Mouse (Mus musculus): Measurements from ENCODE around the gene Sp100.

Gene Sp100

GRCm38 (mm10) chr1:85697721-85698493 lies 48.1 kb downstream of the Sp100 start:
- DNase-seq (ENCODE audit: low spot score in 2 of 2) = no peak

- no peak for DNase-seq (ENCODE audit: low spot score in 2 of 2)
These were observed 52.7 kb downstream of the Sp100 start for GRCm38 (mm10) chr1:85702531-85702930.

- DNase-seq (ENCODE audit: low spot score in 2 of 2) = peak; percentile 54 to 76
These were observed 53.7 kb downstream of the Sp100 start for GRCm38 (mm10) chr1:85703245-85704186.

- no peak for DNase-seq (ENCODE audit: low spot score in 2 of 2)
These were observed 55.8 kb downstream of the Sp100 start for GRCm38 (mm10) chr1:85705552-85705951.

GRCm38 (mm10) chr1:85706754-85707153 lies 57.0 kb downstream of the Sp100 start:
- no peak for DNase-seq (ENCODE audit: low spot score in 2 of 2)

GRCm38 (mm10) chr1:85714501-85714900 lies 64.7 kb downstream of the Sp100 start:
- no peak for DNase-seq (ENCODE audit: low spot score in 2 of 2)

GRCm38 (mm10) chr1:85716447-85717027 lies 66.7 kb downstream of the Sp100 start:
- DNase-seq (ENCODE audit: low spot score in 2 of 2) = no peak

- DNase-seq (ENCODE audit: low spot score in 2 of 2) = no peak
These were observed 69.3 kb downstream of the Sp100 start for GRCm38 (mm10) chr1:85719049-85719448.

GRCm38 (mm10) chr1:85720220-85720893 lies 70.6 kb downstream of the Sp100 start:
- DNase-seq (ENCODE audit: low spot score in 2 of 2) = peak in 1 of 2 experiments; percentile 8

- no peak for DNase-seq (ENCODE audit: low spot score in 2 of 2)
These were observed 80.7 kb downstream of the Sp100 start for GRCm38 (mm10) chr1:85730471-85730870.

GRCm38 (mm10) chr1:85732581-85732980 lies 82.8 kb downstream of the Sp100 start:
- no peak for DNase-seq (ENCODE audit: low spot score in 2 of 2)

GRCm38 (mm10) chr1:85734511-85734910 lies 84.7 kb downstream of the Sp100 start:
- no peak for DNase-seq (ENCODE audit: low spot score in 2 of 2)

- DNase-seq (ENCODE audit: low spot score in 2 of 2) = no peak
These were observed 85.8 kb downstream of the Sp100 start for GRCm38 (mm10) chr1:85735463-85736123.

- peak; percentile 49 to 79 for DNase-seq (ENCODE audit: low spot score in 2 of 2)
These were observed 86.8 kb downstream of the Sp100 start for GRCm38 (mm10) chr1:85736355-85737184.

- DNase-seq (ENCODE audit: low spot score in 2 of 2) = no peak
These were observed 89.2 kb downstream of the Sp100 start for GRCm38 (mm10) chr1:85739000-85739399.

- DNase-seq (ENCODE audit: low spot score in 2 of 2) = no peak
These were observed 90.0 kb downstream of the Sp100 start for GRCm38 (mm10) chr1:85739819-85740218.

- no peak for DNase-seq (ENCODE audit: low spot score in 2 of 2)
These were observed 91.1 kb downstream of the Sp100 start for GRCm38 (mm10) chr1:85740923-85741322.

- DNase-seq (ENCODE audit: low spot score in 2 of 2) = no peak
These were observed 92.5 kb downstream of the Sp100 start for GRCm38 (mm10) chr1:85742333-85742732.

- DNase-seq (ENCODE audit: low spot score in 2 of 2) = no peak
These were observed 93.2 kb downstream of the Sp100 start for GRCm38 (mm10) chr1:85742916-85743505.

- no peak for DNase-seq (ENCODE audit: low spot score in 2 of 2)
These were observed 94.8 kb downstream of the Sp100 start for GRCm38 (mm10) chr1:85744539-85744938.

Measured in cerebellum, postnatal 4 days (tissue).